Mouse (Mus musculus): ENCODE results near the gene Gm10447. TPM values are rescaled to one million over a fixed set of nuclear protein-coding genes. Genes with fewer than 3 reads are reported as not detected.

The Gm10447 gene
- total RNA-seq, 2 experiments from 2014 or later, result 0.12 to 0.15 TPM

Small RNA genes lying within 50 kb of the gene (microRNA-seq; reads per million reads assigned to microRNA genes)
- not detected for gene Mir6920

Other genes starting within 250 kb of the Gm10447 start
- gene Hspa4, start 156.7 kb downstream of the Gm10447 start, total RNA-seq (2021), result 100 to 1,000 TPM; 146 to 151 TPM
- gene Zcchc10, start 132.4 kb downstream of the Gm10447 start, total RNA-seq (2021), result 10 to 100 TPM; 11.2 to 11.4 TPM
- 100 to 1,000 TPM; 142 to 154 TPM for gene Aff4, start 106.3 kb downstream of the Gm10447 start, total RNA-seq (2021)
- 10 to 100 TPM in 1 of 2 experiments, 1 to 10 TPM in 1; 6.0 to 31.0 TPM for gene Leap2, start 33.9 kb downstream of the Gm10447 start, total RNA-seq (2021)
- gene Uqcrq, start 26.3 kb downstream of the Gm10447 start, total RNA-seq (2021), result 1,000 to 10,000 TPM; 1,893 to 1,933 TPM
- gene Gdf9, start 26.1 kb downstream of the Gm10447 start, total RNA-seq (2021), result 1 to 10 TPM in 1 of 2 experiments, under 1 TPM in 1; 0.70 to 1.1 TPM
- gene Shroom1, start 95 bp upstream of the Gm10447 start, total RNA-seq (2021), result 1 to 10 TPM; 3.2 to 5.4 TPM
- gene Gm9837, start 13.4 kb upstream of the Gm10447 start, total RNA-seq (2021), result not detected
- not detected for gene Gm9945, start 23.1 kb upstream of the Gm10447 start, total RNA-seq (2021)
- gene Sowaha, start 23.2 kb upstream of the Gm10447 start, total RNA-seq (2021), result under 1 TPM; 0.60 to 0.94 TPM
- gene Sept8, start 62.1 kb upstream of the Gm10447 start, total RNA-seq (2021), result 10 to 100 TPM; 41.2 to 49.2 TPM
- gene Kif3a, start 110.3 kb upstream of the Gm10447 start, total RNA-seq (2021), result 10 to 100 TPM; 24.2 to 26.5 TPM
- gene Il4, start 161.6 kb upstream of the Gm10447 start, total RNA-seq (2021), result not detected
- not detected for gene Il13, start 177.6 kb upstream of the Gm10447 start, total RNA-seq (2021)